Mouse (Mus musculus) spleen, postnatal 36 days (tissue): Measurements from ENCODE around the gene Dock4.

Experiments
- DNase-seq, 2 experiments: peaks; one replicate each; pipeline ENCODE4 v3.0.0; 2022; ENCODE audit warnings: low spot score in 2 of 2, mixed read lengths in 1 of 2

Dock4 gene

GRCm38 (mm10) chr12:40462693-40463235 is 17.0 kb downstream of the Dock4 start:
- DNase-seq: no peak

- DNase-seq: no peak
Measured at GRCm38 (mm10) chr12:40463828-40464227, 18.1 kb downstream of the Dock4 start.

DNA sequence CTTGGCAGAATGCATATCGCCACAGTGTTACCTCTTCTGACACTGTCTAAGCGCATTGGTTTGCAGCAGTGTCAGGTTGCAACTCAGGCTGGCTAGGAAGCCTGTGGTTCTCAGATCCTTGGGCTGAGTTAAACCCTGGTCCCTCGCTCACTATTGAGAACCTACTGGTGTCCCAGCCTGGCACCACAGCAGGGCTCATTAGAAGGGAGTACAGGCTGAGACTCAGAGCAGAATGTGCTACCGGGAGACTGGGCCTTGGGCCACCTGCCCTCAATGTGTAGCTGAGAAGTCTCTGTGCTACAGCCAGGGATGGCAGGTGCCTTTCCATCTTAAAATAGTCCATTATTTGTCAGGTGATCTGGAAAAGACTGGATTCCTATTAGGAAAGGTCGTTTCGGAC is 18.5 kb downstream of the Dock4 start:
- DNase-seq: no peak

- no peak for DNase-seq
Measured at GRCm38 (mm10) chr12:40468235-40468634, 22.5 kb downstream of the Dock4 start.

DNA sequence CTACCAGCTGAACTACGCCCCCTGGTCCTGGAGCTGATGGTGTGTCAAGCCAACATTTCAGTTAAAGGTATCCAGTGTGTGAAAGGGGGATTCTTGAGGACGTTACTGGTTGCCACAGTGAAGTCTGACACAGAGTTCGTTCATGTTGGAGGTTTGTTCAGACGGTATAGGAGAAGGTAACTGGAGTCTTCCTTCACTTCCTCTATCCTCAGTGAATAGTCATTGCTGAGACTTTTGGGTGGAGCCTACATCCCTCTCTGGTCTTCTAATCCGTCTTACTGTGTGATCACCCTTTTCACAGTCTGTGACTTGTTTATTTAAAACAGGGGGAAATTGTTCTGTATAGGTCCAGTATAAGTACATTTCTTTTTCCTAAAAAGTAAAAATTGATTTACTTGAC is 23.3 kb downstream of the Dock4 start:
- DNase-seq: no peak

DNA sequence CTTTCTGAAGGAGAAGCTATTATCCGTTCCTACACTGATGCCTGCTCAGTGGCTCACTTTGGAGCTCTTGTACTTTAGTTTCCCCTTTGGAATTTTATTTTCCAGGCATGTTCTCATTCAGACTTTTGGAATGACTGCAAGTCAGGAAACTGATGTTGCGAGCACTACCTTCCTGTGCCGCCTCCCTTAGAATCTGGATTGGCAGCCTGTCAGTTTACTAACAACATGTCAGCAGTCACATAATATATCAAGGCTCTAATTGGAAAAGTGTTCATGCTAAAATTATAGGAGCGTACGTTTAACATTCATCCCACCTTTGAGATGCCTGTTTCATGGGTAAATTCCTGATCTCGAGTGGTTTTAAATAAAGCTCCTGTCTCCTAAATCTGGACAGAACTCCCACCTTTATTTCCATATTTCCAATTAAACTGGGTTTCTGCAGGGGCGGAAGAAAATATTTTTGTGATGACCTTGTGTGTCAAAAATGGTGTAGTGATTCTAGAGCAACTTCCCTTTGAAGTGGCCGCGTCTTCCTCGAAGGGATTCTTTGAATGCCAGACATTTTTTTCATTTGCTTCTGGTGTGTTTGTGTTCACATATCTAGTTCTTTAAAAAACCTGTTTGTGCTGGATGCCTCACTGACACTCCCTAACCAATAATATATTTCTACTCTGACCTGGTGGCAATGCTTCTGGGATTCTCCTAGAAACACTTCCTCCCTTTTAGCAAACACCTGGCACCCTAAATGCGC is 26.1 kb downstream of the Dock4 start:
- no peak for DNase-seq

GRCm38 (mm10) chr12:40473709-40474108 is 28.0 kb downstream of the Dock4 start:
- no peak for DNase-seq

DNA sequence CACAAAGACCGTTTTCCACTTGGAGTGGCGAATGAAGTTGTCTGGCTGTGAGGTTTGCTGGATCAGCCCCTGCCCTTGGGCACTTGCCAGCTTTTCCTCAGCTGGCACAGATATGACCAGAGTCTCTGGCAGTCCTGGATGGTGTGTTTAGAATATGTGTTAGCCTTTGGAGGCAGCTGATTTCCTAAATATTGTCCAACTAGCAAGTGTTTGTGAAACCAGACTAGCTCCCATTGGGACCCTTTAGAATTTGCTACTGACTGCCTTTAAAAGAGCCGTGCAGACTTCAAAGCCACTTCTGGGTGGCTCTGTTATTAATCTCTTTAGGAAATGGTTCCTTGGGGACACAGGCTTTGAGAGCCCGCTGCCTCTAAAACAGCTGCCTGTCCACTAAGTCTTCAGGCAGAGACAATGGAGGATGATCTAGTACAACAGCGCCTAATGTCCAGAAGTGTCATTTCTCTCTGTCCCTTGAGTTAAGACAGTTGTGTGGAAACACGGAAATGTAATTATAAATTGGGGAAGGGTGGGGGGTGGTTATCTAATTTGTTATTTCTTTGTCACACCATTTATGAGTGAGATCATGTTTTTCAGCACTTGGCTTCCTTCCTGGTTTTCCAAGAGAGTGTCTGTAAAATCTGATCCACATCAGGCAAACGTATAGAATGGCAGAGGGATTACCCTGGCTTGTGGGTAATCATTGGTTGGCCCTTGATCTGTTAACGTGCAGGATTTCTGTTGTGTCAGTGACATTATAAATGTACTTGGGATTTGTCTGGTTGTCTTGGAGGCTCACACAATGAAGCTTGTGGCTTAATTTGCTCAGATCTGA is 32.1 kb downstream of the Dock4 start:
- DNase-seq: no peak

- DNase-seq: no peak
Measured at GRCm38 (mm10) chr12:40484224-40484623, 38.5 kb downstream of the Dock4 start.

GRCm38 (mm10) chr12:40485210-40485609 is 39.5 kb downstream of the Dock4 start:
- DNase-seq: no peak

DNA sequence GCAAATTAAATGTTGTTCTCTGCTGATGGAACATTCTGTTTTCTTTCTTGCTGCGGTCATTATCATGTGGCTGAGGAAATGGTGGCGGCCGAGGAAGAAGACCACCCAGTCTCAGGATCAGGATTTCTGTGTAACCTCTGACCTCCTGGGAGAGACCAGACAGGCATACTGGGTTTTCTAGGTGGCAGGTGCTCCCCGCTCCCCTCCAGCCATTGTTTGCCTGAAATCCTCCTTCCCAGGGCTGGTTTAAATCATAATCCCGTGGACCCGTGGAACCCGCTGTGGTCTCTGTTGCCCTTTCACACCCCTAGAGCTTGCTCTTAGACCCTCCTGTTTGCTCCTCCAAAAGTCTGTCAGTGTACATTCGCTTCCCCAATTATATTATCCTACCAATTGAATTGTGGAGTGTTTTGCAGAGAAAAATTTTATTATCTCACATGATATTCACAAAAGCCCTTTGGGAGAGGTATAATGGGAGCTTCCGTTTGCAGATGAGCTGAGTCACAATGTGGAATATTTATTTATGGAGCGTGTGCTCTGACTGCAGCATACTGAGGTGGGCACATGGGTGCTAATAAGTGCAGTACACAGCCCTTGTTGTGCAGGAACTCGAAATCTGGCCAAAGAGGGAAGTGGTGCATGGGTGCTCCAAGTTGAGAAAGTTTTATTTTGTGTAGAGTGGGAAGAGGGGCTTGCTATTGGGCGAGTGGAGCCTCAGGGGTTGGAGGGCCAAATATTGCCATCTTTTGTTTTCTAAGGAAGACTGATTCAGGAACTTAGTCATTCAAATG is 40.5 kb downstream of the Dock4 start:
- DNase-seq: no peak

DNA sequence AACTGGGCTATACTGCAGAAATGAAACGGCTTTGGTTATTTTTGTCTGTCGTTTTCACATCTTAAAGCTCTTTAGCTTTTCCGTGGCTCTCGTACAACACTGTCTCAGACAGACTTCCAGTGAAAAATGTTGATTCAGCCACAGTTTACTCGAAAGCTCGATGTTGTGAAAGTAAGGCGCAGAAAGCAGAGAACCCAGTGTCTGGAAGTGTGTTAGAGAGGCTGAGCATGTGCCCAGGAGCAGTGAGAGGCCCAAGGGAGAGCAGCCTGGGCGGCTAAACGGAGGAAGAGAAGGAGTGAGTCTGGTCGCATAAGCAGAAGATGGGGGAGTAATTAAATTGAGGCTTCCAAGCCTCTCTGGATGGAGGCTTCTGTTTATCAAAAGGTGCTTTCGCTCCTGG is 50.6 kb downstream of the Dock4 start:
- no peak for DNase-seq

DNA sequence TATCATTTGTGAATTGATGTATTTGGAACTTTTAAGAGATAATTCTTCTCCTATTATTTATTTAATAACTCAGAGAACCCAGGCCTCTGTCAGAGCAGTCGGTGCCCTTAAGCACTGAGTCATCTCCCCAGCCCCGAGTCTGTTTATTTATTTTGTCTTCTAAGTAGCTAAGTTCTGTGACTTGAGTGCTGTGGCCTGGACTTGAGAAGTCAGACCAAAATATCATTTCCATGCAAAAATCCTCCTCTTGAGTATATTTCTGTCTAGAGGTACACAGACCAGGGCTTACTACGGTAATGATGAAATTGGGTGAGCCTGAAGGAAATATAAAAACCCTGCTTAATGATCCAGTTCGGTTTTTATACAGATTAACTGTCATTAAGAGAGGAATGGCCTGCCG is 52.1 kb downstream of the Dock4 start:
- no peak for DNase-seq

DNA sequence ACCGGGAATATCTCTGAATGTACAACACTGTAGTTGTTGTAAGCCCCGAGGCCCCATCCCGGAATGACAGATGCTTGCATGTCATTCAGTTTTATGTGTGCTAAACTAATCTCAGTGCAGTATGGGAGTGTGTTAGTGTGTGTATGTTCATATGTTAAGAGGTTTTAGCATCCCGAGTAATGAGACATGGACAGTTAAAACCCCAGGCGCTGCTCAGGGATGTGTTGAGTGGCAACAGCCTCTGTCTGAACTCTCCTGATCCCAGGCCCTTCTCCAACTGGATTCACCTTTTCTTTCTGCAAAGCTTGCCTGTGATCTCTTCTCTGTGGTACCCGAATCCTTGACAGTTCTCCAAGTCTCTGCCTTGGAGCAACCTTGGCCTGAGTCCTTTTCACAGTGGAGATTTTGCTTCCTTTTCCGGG is 52.5 kb downstream of the Dock4 start:
- no peak for DNase-seq

GRCm38 (mm10) chr12:40498928-40499626 is 53.3 kb downstream of the Dock4 start:
- no peak for DNase-seq

DNA sequence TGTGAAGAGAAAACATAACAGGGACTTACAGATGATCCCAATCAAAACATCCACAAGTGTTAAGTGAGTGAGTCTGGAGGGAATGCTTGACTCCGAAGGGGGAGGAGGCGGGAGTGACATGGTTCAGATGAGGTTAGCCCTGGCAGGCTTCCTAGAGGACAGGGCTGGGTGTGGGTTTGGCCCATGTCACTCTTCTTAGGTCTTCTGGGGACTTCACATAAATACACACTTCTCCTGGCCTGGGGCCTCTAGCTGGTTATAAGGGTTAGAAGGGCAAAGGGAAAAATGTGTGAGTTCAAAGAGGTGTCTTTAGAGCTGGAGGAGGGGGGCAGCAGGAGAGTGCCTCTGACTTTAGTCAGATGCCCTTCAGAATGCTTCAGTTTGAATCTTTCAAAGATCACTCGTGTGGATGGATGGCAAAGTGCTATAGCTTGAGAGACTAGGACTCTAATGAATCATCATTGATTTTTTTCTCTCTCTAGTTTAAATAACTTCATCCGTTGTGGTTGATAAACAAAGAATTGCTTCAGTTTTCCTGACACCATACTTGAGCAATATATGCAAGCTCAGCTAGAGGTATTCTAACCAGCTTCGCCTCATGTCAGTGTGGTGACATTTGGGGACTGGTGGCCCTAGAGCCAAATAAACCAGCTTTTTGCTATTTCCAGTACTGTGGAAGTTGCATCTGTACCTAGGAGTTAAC is 54.0 kb downstream of the Dock4 start:
- DNase-seq: no peak

DNA sequence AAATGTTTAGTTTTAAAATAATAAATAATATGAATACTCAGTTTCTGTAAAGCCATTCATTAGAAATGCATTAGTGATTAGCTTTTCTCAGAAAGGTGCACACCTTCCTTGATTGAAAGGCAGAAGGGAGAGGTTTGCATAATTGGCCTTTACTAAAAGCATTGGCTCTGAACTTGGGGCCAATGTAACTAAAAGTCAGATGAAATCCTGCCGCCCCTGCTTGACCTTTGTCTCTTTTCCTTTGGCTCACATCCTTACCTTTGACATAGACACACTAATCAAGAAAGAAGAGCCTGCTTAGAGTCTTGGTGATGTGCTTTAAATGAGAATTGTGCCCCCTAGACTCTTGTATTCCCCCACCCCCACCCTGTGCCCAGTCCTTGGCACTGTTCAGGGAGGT is 55.4 kb downstream of the Dock4 start:
- DNase-seq: no peak

DNA sequence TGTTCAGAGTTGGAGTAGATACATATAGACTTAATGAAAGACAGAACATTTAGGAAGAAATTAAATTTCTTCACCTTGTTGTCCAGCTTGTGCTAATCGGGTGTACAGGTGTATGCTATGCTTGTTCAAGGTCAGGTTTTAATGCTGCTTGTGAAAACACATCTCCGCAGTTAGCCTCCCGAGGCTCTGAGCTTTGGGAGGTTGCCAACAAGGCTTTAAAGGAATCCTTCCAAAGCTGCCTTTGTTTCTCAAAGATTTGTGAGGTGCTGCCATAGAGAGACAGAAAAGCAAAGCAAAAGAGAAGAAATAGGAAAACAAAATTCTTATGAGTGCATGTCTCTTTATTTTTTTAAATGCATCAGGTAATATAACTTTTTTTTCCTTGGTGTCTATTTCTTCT is 57.8 kb downstream of the Dock4 start:
- DNase-seq: no peak

GRCm38 (mm10) chr12:40504687-40505086 is 58.9 kb downstream of the Dock4 start:
- DNase-seq: no peak

- DNase-seq: no peak
Measured at GRCm38 (mm10) chr12:40507823-40508390, 62.2 kb downstream of the Dock4 start.
